Mouse (Mus musculus): ENCODE results near the gene Unc13a. TPM values are rescaled to one million over a fixed set of nuclear protein-coding genes. Genes with fewer than 3 reads are reported as not detected.

Gene Unc13a
- polyA plus RNA-seq, 1 experiment from 2014 or later = 20.6 TPM

DNA sequence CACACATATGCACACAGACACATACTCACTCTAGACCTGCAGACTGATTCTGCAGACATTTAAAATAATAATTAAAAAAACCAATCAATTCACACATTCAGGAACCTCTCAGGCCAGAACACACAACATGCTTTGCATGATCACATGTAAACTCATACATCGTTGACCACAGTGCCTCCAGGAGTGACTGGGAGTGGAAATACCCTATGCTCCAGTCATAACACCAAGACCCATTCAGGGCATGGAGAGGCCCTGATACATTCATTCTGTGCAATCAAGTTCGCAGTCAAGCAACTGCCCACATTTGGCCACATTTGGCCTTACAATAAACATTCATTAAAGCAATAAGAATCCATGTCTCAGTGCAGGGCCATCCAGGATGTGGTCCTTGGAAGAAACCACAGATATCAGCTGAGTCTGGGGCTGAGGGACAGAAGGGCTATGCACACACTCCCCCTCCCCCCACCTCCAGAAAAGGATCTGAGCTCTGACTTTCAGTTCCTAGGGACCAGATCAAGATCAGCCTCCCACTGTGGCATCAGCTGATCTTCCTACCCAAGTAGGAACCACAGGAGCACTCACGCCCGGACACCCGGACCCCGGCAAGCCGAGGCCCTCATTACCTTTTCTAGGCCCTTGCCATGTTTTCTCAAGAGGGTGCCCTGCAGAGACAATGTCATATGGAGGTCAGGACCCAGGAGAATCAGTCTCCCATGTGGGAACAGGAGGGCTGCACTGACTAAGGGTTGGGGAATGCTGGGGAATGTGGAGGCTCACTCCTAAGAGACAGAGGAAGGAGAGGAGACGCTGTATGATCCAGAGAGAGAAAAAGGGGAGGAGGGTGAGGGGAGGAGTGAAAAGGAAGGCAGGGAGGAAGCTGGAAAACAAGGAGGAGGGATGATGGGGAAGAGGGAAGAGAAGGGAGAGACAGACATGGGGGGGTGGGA, 34.1 kb downstream of the Unc13a start:
- Histone ChIP-seq H3K4me2 (ENCODE audit: low read depth, low read length) (no peak overlapping the region), H3K27ac (ENCODE audit: low read depth, low read length) (no peak overlapping the region), H3K9me3 (ENCODE audit: control insufficient read depth, low read length) (no peaks in the 10 kb centered on the region), H3K27me3 (ENCODE audit: control insufficient read depth, insufficient read depth, low read length) (0 out of 2 replicates have a peak, but pooled peaks cover 4% of the 10 kb centered on the region), H3K4me3 (ENCODE audit: low read depth, low read length) (no peak overlapping the region), H3K4me1 (ENCODE audit: control insufficient read depth, insufficient read depth, low read length) (no peaks in the 10 kb centered on the region), H3K9ac (replicated peaks; ENCODE audit: low read depth, low read length) (no peak overlapping the region), H3K36me3 (ENCODE audit: control insufficient read depth, insufficient read depth, low read length) (peaks cover 10% of the 10 kb centered on the region)
- no peak for ATAC-seq (ENCODE audit: low read depth)
- WGBS = 68% methylated on average over 8 of the region's 8 CpGs

DNA sequence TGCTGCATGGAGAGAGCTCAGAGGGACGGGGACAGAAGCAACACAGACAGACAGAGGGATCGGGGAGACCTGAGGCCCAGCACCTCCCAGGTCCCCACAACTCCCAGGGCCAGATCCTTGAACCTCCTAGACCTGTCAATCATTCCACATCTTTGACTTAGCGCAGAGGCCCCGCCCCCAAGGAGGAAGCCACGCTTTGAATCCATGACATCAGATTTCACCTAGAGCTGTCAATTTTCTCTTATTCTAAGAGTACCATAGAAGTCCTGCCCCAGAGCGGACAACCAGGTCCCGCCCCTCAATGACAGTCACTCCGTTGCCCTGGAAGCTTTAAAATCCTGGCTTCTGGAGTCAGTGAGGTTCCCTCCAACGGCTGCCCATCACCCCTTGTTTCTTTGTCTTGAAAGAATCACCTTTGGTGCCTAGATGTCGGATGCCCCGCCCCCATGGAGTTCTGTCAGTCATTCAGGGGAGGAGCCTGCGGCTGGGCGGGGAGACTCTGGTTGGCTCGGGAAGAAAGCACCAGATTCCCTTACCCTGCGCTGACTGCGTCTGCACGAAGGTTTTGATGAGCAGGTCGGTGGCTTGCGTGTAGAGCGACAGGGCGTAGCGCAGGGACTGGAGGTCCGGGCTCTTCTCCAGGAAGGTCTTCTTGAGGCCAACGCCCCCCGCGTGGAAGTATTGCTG, 37.4 kb downstream of the Unc13a start:
- 0 out of 2 replicates have a peak, but pooled peaks have one; percentile 28 for ATAC-seq (ENCODE audit: low read depth)
- 3% methylated on average over 26 of the region's 26 CpGs for WGBS
- Histone ChIP-seq H3K27ac (ENCODE audit: low read depth, low read length) (no peak overlapping the region), H3K9me3 (ENCODE audit: control insufficient read depth, low read length) (no peaks in the 10 kb centered on the region), H3K4me2 (ENCODE audit: low read depth, low read length) (peak overlapping the region; percentile 18; the same call in 1 of the 2 replicates), H3K4me1 (ENCODE audit: control insufficient read depth, insufficient read depth, low read length) (peaks cover 6% of the 10 kb centered on the region), H3K27me3 (ENCODE audit: control insufficient read depth, insufficient read depth, low read length) (0 out of 2 replicates have a peak, but pooled peaks cover 4% of the 10 kb centered on the region), H3K36me3 (ENCODE audit: control insufficient read depth, insufficient read depth, low read length) (peaks cover 7% of the 10 kb centered on the region), H3K9ac (replicated peaks; ENCODE audit: low read depth, low read length) (0 out of 2 replicates have a peak overlapping the region, but pooled peaks have one; percentile 2), H3K4me3 (ENCODE audit: low read depth, low read length) (no peak overlapping the region)

DNA sequence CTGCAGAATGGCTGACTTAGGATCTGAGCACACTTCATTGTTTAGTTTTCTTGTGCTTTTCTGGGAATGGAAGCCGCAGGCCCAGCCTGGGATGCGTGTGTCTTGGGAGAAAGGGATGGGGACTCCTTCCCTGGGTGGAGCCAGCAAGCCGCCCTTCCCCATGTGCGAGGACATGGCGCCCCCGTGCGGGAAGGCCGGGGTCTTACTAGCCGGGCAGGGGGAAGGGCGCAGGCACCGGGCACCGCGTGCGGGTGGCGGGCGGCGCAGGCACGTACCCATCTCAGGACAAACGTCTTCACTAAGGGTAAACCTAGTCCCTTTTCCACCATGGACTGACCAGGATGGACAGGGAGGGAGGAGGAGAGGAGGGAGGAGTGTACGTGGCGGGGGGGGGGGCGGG, 38.4 kb downstream of the Unc13a start:
- WGBS = 11% methylated on average over 17 of the region's 22 CpGs

DNA sequence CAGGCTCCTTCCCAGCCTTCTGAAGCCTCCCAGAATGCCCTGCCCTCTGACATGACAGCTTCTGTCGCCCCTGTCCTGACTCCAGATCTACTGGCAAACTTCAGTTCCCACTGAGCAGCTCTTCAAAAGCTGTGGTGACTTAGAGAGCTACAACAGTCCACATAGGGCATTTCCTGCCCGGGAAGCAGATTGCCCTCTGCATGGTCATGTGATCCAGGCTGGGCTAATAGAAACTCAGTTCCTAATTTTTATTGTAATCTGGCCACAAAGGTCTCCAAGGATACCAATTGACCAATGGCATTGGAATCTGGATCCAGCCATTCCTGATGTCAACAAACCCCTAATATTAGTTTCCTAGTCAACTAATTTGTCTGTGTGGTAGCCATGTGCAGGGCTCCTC, 39.7 kb downstream of the Unc13a start:
- Histone ChIP-seq H3K4me1 (ENCODE audit: control insufficient read depth, insufficient read depth, low read length) (peaks cover 10% of the 10 kb centered on the region), H3K27me3 (ENCODE audit: control insufficient read depth, insufficient read depth, low read length) (0 out of 2 replicates have a peak, but pooled peaks cover 4% of the 10 kb centered on the region), H3K4me2 (ENCODE audit: low read depth, low read length) (no peak overlapping the region), H3K9me3 (ENCODE audit: control insufficient read depth, low read length) (no peaks in the 10 kb centered on the region), H3K27ac (ENCODE audit: low read depth, low read length) (no peak overlapping the region), H3K9ac (replicated peaks; ENCODE audit: low read depth, low read length) (no peak overlapping the region), H3K36me3 (ENCODE audit: control insufficient read depth, insufficient read depth, low read length) (no peaks in the 10 kb centered on the region; the same call in none of the 2 replicates), H3K4me3 (ENCODE audit: low read depth, low read length) (no peak overlapping the region)
- 52% methylated on average over 2 of the region's 2 CpGs for WGBS
- no peak for ATAC-seq (ENCODE audit: low read depth)

More for the DNA sequence above, 38.4 kb downstream of the Unc13a start:
- ATAC-seq (ENCODE audit: low read depth) = no peak
- H3K27ac ChIP-seq (ENCODE audit: low read depth, low read length) = no peak overlapping the region
- no peaks in the 10 kb centered on the region for H3K9me3 ChIP-seq (ENCODE audit: control insufficient read depth, low read length)
- no peak overlapping the region for H3K4me3 ChIP-seq (ENCODE audit: low read depth, low read length)
- peaks cover 10% of the 10 kb centered on the region for H3K4me1 ChIP-seq (ENCODE audit: control insufficient read depth, insufficient read depth, low read length)
- H3K9ac ChIP-seq (replicated peaks; ENCODE audit: low read depth, low read length) = no peak overlapping the region
- H3K4me2 ChIP-seq (ENCODE audit: low read depth, low read length) = no peak overlapping the region
- peaks cover 3% of the 10 kb centered on the region for H3K36me3 ChIP-seq (ENCODE audit: control insufficient read depth, insufficient read depth, low read length)
- H3K27me3 ChIP-seq (ENCODE audit: control insufficient read depth, insufficient read depth, low read length) = 0 out of 2 replicates have a peak, but pooled peaks cover 4% of the 10 kb centered on the region

DNA sequence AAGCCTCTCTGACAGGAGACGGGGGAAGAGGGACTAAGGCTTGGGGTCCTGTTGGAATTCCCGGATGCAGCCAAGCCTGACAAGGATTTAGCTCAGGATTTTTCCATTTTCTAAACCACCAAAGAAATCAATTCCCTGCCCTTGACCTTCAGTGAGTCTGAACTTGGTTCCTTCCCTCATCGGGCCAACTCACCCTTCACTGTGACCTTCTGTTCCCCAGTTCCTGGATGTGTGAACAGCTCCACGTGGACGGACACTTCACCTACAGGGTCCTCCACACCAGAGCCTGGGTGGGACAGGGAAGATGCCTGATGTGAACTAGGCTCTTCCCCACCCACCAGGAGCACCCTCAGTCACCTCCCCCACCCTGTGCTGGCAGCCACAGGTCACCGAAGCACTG, 40.8 kb downstream of the Unc13a start:
- no peaks in the 10 kb centered on the region; the same call in none of the 2 replicates for H3K36me3 ChIP-seq (ENCODE audit: control insufficient read depth, insufficient read depth, low read length)
- no peak overlapping the region for H3K9ac ChIP-seq (replicated peaks; ENCODE audit: low read depth, low read length)
- H3K9me3 ChIP-seq (ENCODE audit: control insufficient read depth, low read length) = no peaks in the 10 kb centered on the region
- ATAC-seq (ENCODE audit: low read depth) = no peak
- 0 out of 2 replicates have a peak, but pooled peaks cover 4% of the 10 kb centered on the region for H3K27me3 ChIP-seq (ENCODE audit: control insufficient read depth, insufficient read depth, low read length)
- WGBS = 83% methylated on average over 6 of the region's 6 CpGs
- H3K27ac ChIP-seq (ENCODE audit: low read depth, low read length) = no peak overlapping the region
- no peak overlapping the region for H3K4me3 ChIP-seq (ENCODE audit: low read depth, low read length)
- no peak overlapping the region for H3K4me2 ChIP-seq (ENCODE audit: low read depth, low read length)
- peaks cover 10% of the 10 kb centered on the region for H3K4me1 ChIP-seq (ENCODE audit: control insufficient read depth, insufficient read depth, low read length)

DNA sequence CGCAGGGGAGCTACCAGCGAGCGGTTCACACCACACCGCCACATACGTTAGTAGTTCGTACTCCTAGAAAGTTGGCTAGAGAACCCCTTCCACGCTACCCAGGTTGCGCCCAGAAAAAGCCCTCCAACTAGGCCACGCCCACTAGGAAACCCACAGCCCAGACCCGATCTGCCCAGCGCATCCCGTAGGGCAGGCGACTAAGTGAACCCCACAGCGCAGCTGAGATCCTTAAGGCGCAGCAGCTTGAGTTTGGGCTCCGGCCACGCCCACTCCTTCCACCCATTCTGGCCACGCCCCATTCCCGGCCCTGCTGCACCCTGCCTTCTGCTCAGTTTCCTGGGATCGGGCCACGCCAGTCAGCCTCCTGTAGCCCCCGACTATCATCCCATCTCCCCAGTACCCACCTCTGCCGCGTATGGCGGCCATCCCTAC, 41.8 kb downstream of the Unc13a start:
- Histone ChIP-seq H3K4me1 (ENCODE audit: control insufficient read depth, insufficient read depth, low read length) (peaks cover 10% of the 10 kb centered on the region), H3K27ac (ENCODE audit: low read depth, low read length) (peak overlapping the region; percentile 80; the same call in 1 of the 2 replicates), H3K9me3 (ENCODE audit: control insufficient read depth, low read length) (no peaks in the 10 kb centered on the region), H3K27me3 (ENCODE audit: control insufficient read depth, insufficient read depth, low read length) (no peaks in the 10 kb centered on the region), H3K36me3 (ENCODE audit: control insufficient read depth, insufficient read depth, low read length) (no peaks in the 10 kb centered on the region; the same call in 1 of the 2 replicates), H3K4me2 (ENCODE audit: low read depth, low read length) (peak overlapping the region; percentile 92), H3K4me3 (ENCODE audit: low read depth, low read length) (peak overlapping the region; percentile 39), H3K9ac (replicated peaks; ENCODE audit: low read depth, low read length) (peak overlapping the region; percentile 66)
- 5% methylated on average over 25 of the region's 25 CpGs for WGBS
- peak; percentile 31 for ATAC-seq (ENCODE audit: low read depth)

DNA sequence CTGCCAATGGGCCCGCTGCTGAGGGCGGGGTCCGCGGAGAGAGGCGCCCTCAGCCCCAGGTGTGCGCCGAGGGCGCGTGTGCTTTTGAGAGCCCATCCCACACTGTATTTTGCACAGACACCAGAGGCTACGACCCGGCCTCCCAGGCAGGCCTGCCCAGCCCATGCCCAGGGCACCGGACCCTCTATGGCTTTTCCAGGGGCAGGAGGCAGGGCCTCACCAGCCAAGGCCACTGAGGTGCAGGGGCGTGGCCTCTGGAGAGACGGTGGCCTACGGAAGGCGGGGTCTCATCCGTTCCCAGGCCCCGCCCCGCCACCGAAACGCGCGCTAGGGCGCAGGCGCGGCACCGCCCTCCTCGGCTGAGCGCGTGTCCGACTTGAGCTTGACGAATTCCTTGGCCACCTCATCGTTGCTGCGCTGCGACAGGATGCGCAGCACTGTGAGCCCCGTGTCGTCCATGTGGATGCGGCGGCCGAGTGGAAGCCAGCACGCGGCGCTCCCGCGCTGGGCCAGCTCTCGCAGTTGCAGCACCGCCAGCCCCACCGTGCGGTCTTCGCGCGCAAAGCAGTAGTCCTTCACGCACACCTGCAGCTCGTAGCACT, 42.4 kb downstream of the Unc13a start:
- Histone ChIP-seq H3K9ac (replicated peaks; ENCODE audit: low read depth, low read length) (peak overlapping the region; percentile 66), H3K36me3 (ENCODE audit: control insufficient read depth, insufficient read depth, low read length) (peaks cover 4% of the 10 kb centered on the region; the same call in 1 of the 2 replicates), H3K4me1 (ENCODE audit: control insufficient read depth, insufficient read depth, low read length) (peaks cover 10% of the 10 kb centered on the region), H3K9me3 (ENCODE audit: control insufficient read depth, low read length) (no peaks in the 10 kb centered on the region), H3K27me3 (ENCODE audit: control insufficient read depth, insufficient read depth, low read length) (no peaks in the 10 kb centered on the region), H3K27ac (ENCODE audit: low read depth, low read length) (peak overlapping the region; percentile 80), H3K4me2 (ENCODE audit: low read depth, low read length) (peak overlapping the region; percentile 92), H3K4me3 (ENCODE audit: low read depth, low read length) (peak overlapping the region; percentile 39)
- under 1% methylated on average over 55 of the region's 55 CpGs for WGBS
- peak; percentile 87 for ATAC-seq (ENCODE audit: low read depth)

DNA sequence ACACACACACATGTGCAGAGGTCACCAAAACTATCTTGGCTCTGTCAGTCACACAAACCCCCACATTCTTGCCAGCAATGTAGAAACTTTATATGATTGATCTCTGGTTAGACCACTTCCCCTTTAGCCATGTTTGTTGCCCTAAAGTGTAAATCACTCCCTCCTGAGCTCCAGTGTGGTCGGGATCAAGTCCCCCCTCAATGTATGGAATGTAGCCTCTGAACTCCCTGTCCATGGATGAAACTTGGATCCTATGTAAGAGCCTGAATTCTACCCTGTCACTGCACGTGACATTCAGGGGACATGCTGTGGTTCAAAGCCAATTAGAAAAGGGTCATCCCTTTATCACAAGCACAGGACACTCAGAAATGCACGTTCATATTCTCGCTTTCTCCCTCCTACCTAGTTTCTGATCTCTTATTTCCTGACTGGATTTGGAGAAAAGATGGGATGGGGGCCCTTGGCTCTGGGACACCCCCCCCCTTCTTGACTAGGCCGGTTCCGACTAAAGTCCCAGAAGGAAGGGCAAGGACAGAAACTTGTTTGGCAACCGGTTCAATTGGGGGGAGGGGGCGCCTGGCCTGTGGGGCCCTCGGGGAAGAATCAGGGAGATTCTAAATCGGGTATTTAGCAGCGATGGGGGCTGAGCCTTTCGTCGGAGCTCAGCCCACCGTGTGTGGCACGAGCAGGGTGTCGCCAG, 43.0 kb downstream of the Unc13a start:
- H3K4me3 ChIP-seq (ENCODE audit: low read depth, low read length) = peak overlapping the region; percentile 39
- no peaks in the 10 kb centered on the region for H3K27me3 ChIP-seq (ENCODE audit: control insufficient read depth, insufficient read depth, low read length)
- H3K4me1 ChIP-seq (ENCODE audit: control insufficient read depth, insufficient read depth, low read length) = peaks cover 10% of the 10 kb centered on the region
- no peak for ATAC-seq (ENCODE audit: low read depth)
- no peaks in the 10 kb centered on the region for H3K9me3 ChIP-seq (ENCODE audit: control insufficient read depth, low read length)
- H3K27ac ChIP-seq (ENCODE audit: low read depth, low read length) = peak overlapping the region; percentile 80
- 10% methylated on average over 16 of the region's 16 CpGs for WGBS
- H3K9ac ChIP-seq (replicated peaks; ENCODE audit: low read depth, low read length) = peak overlapping the region; percentile 66
- peaks cover 10% of the 10 kb centered on the region for H3K36me3 ChIP-seq (ENCODE audit: control insufficient read depth, insufficient read depth, low read length)
- peak overlapping the region; percentile 92 for H3K4me2 ChIP-seq (ENCODE audit: low read depth, low read length)
